Mouse (Mus musculus) MEL (cell line): ENCODE data around the gene Lrrfip1. TPM values are rescaled to one million over a fixed set of nuclear protein-coding genes. Genes with fewer than 3 reads are reported as not detected.

ENCODE experiments used
- DNase-seq: peaks from one replicate; pipeline ENCODE4 v3.0.0; 2011; ENCODE audit warnings: low read depth, low spot score
- H3K27ac ChIP-seq: 2 replicates; pipeline ENCODE4 v1.5.1; 2012; ENCODE audit warnings: low read depth, mild to moderate bottlenecking, control low read depth, low read length, moderate library complexity; ENCODE audit not compliant: control insufficient read depth
- H3K27me3 ChIP-seq, 2 experiments: fragments of 150-350 bp in 1 of 2; sonication (generic) in 1 of 2; 2 replicates each; pipeline ENCODE4 v1.6.1; 2012; ENCODE audit warnings: low read length in 2 of 2, mild to moderate bottlenecking in 2 of 2, improper control_type of control experiment in 1 of 2, moderate library complexity in 1 of 2; ENCODE audit not compliant: insufficient read depth in 2 of 2, control insufficient read depth in 1 of 2
- H3K36me3 ChIP-seq, 2 experiments: 2 replicates each; pipeline ENCODE4 v1.6.1; 2012 to 2014; ENCODE audit warnings: low read length in 2 of 2, improper control_type of control experiment in 1 of 2, inconsistent platforms in 1 of 2, mild to moderate bottlenecking in 1 of 2; ENCODE audit not compliant: insufficient read depth in 2 of 2, control insufficient read depth in 1 of 2
- H3K4me1 ChIP-seq, 2 experiments: fragments of 150-350 bp in 1 of 2; sonication (generic) in 1 of 2; 2 replicates each; pipeline ENCODE4 v1.6.1; 2012; ENCODE audit warnings: low read length in 2 of 2, improper control_type of control experiment in 1 of 2, mild to moderate bottlenecking in 1 of 2; ENCODE audit not compliant: insufficient read depth in 2 of 2, control insufficient read depth in 1 of 2
- H3K4me3 ChIP-seq, 2 experiments: fragments of 150-350 bp in 1 of 2; sonication (generic) in 1 of 2; 2 replicates each; pipeline ENCODE4 v1.5.1; 2012; ENCODE audit warnings: low read depth in 2 of 2, low read length in 2 of 2, mild to moderate bottlenecking in 2 of 2, moderate library complexity in 2 of 2, control low read depth in 1 of 2, improper control_type of control experiment in 1 of 2; ENCODE audit not compliant: control insufficient read depth in 1 of 2, insufficient read depth in 1 of 2
- H3K79me2 ChIP-seq: 2 replicates; pipeline ENCODE4 v1.6.1; 2012; ENCODE audit warnings: mild to moderate bottlenecking, low read length, moderate library complexity; ENCODE audit not compliant: control insufficient read depth, poor library complexity, insufficient read depth
- H3K9ac ChIP-seq: 2 replicates; pipeline ENCODE4 v1.6.1; 2012; ENCODE audit warnings: low read depth, mild to moderate bottlenecking, control low read depth, low read length, moderate library complexity; ENCODE audit not compliant: control insufficient read depth, poor library complexity, severe bottlenecking
- H3K9me3 ChIP-seq: fragments of 150-350 bp; sonication (generic); replicated peaks from 2 replicates; pipeline ENCODE4 v1.6.1; 2012; ENCODE audit warnings: mild to moderate bottlenecking, low read length, improper control_type of control experiment, moderate library complexity; ENCODE audit not compliant: insufficient read depth
- BHLHE40 ChIP-seq: IDR thresholded peaks from 2 replicates; pipeline ENCODE4 v1.6.1; 2012; ENCODE audit warnings: low read depth, mild to moderate bottlenecking, inconsistent platforms, low read length, improper control_type of control experiment, borderline replicate concordance
- CHD1 ChIP-seq: IDR thresholded peaks from 2 replicates; pipeline ENCODE4 v1.6.1; 2012; ENCODE audit warnings: low read depth, mild to moderate bottlenecking, inconsistent platforms, low read length, improper control_type of control experiment
- CTCF ChIP-seq, 3 experiments: IDR thresholded peaks in 2 of 3; conservative IDR thresholded peaks in 1 of 3; 2 replicates each; pipeline ENCODE4 v1.5.1; 2011 to 2012; ENCODE audit warnings: low read length in 3 of 3, low read depth in 2 of 3, mild to moderate bottlenecking in 2 of 3, improper control_type of control experiment in 1 of 3, inconsistent platforms in 1 of 3, mixed read lengths in 1 of 3, moderate library complexity in 1 of 3; ENCODE audit not compliant: control insufficient read depth in 1 of 3, insufficient read depth in 1 of 3, poor library complexity in 1 of 3, severe bottlenecking in 1 of 3
- EP300 ChIP-seq, 2 experiments: IDR thresholded peaks; 2 replicates each; pipeline ENCODE4 v1.6.1; 2011; ENCODE audit warnings: improper control_type of control experiment in 2 of 2, low read length in 2 of 2, low read depth in 1 of 2, mild to moderate bottlenecking in 1 of 2
- ETS1 ChIP-seq: IDR thresholded peaks from 2 replicates; pipeline ENCODE4 v1.6.1; 2012; ENCODE audit warnings: low read depth, mild to moderate bottlenecking, inconsistent platforms, low read length, improper control_type of control experiment, moderate library complexity
- GATA1 ChIP-seq: IDR thresholded peaks from 2 replicates; pipeline ENCODE4 v1.6.1; 2011; ENCODE audit warnings: low read depth, low read length, improper control_type of control experiment
- HCFC1 ChIP-seq: IDR thresholded peaks from 2 replicates; pipeline ENCODE4 v1.6.1; 2012; ENCODE audit warnings: low read depth, mild to moderate bottlenecking, inconsistent platforms, low read length, improper control_type of control experiment, moderate library complexity
- JUND ChIP-seq: IDR thresholded peaks from 2 replicates; pipeline ENCODE4 v1.6.1; 2011; ENCODE audit warnings: low read depth, mild to moderate bottlenecking, improper control_type of control experiment, low read length
- KAT2A ChIP-seq: conservative IDR thresholded peaks from 2 replicates; pipeline ENCODE4 v1.6.1; 2012; ENCODE audit warnings: low read depth, low read length, improper control_type of control experiment, inconsistent platforms
- MAFK ChIP-seq: IDR thresholded peaks from 2 replicates; pipeline ENCODE4 v1.6.1; 2011; ENCODE audit warnings: low read depth, mild to moderate bottlenecking, low read length, improper control_type of control experiment, borderline replicate concordance
- MAX ChIP-seq: IDR thresholded peaks from 2 replicates; pipeline ENCODE4 v1.6.1; 2011; ENCODE audit warnings: low read length, improper control_type of control experiment
- MAZ ChIP-seq: IDR thresholded peaks from 2 replicates; pipeline ENCODE4 v1.6.1; 2012; ENCODE audit warnings: low read depth, mild to moderate bottlenecking, inconsistent platforms, low read length, improper control_type of control experiment
- MEF2A ChIP-seq: IDR thresholded peaks from 2 replicates; pipeline ENCODE4 v1.6.1; 2014; ENCODE audit warnings: low read depth, mild to moderate bottlenecking, inconsistent platforms, low read length, improper control_type of control experiment; ENCODE audit not compliant: poor library complexity, insufficient replicate concordance, severe bottlenecking; ENCODE audit errors: extremely low read depth
- MXI1 ChIP-seq: IDR thresholded peaks from 2 replicates; pipeline ENCODE4 v1.6.1; 2011; ENCODE audit warnings: mild to moderate bottlenecking, low read depth, low read length, improper control_type of control experiment
- MYB ChIP-seq: IDR thresholded peaks from 2 replicates; pipeline ENCODE4 v1.6.1; 2011; ENCODE audit warnings: mild to moderate bottlenecking, low read depth, low read length, improper control_type of control experiment
- POLR2AphosphoS2 ChIP-seq: IDR thresholded peaks from 2 replicates; pipeline ENCODE4 v1.6.1; 2011; ENCODE audit warnings: low read length, improper control_type of control experiment
- POLR2AphosphoS5 ChIP-seq: IDR thresholded peaks from 2 replicates; pipeline ENCODE4 v1.6.1; 2012; ENCODE audit warnings: low read depth, borderline replicate concordance, mild to moderate bottlenecking, inconsistent platforms, low read length, moderate library complexity, mixed read lengths
- RCOR1 ChIP-seq: IDR thresholded peaks from 2 replicates; pipeline ENCODE4 v1.6.1; 2012; ENCODE audit warnings: low read depth, mild to moderate bottlenecking, inconsistent platforms, low read length, improper control_type of control experiment
- TBP ChIP-seq: IDR thresholded peaks from 2 replicates; pipeline ENCODE4 v1.8.0; 2011; ENCODE audit warnings: low read depth, low read length, improper control_type of control experiment
- TCF12 ChIP-seq: IDR thresholded peaks from 2 replicates; pipeline ENCODE4 v1.6.1; 2014; ENCODE audit warnings: low read depth, mild to moderate bottlenecking, inconsistent platforms, low read length, improper control_type of control experiment, moderate library complexity
- UBTF ChIP-seq: IDR thresholded peaks from 2 replicates; pipeline ENCODE4 v1.6.1; 2012; ENCODE audit warnings: low read depth, mild to moderate bottlenecking, inconsistent platforms, low read length, improper control_type of control experiment, moderate library complexity, borderline replicate concordance; ENCODE audit not compliant: insufficient read depth
- USF1 ChIP-seq: IDR thresholded peaks from 2 replicates; pipeline ENCODE4 v1.6.1; 2014; ENCODE audit warnings: low read depth, mild to moderate bottlenecking, inconsistent platforms, low read length, improper control_type of control experiment, moderate library complexity
- ZC3H11A ChIP-seq: IDR thresholded peaks from 2 replicates; pipeline ENCODE4 v1.6.1; 2012; ENCODE audit warnings: low read depth, mild to moderate bottlenecking, inconsistent platforms, low read length, improper control_type of control experiment
- ZMIZ1 ChIP-seq: IDR thresholded peaks from 2 replicates; pipeline ENCODE4 v1.6.1; 2012; ENCODE audit warnings: low read depth, mild to moderate bottlenecking, inconsistent platforms, low read length, improper control_type of control experiment, moderate library complexity
- polyA plus RNA-seq, 2 experiments: library from polyadenylated mRNA; stranded (reverse) in 1 of 2; unstranded in 1 of 2; fragments of >175 nt in 1 of 2; fragments of >200 nt in 1 of 2; gene quantifications; 2 replicates each; pipeline versions ENCODE4 v1.2.1 to v1.2.4; 2012; ENCODE audit warnings: low replicate concordance in 2 of 2, low read depth in 1 of 2; ENCODE audit not compliant: insufficient read length in 2 of 2, insufficient read depth in 1 of 2, missing spikeins in 1 of 2
- total RNA-seq: library from RNA; depleted of rRNA; stranded (reverse); fragments of 300-350 nt; gene quantifications from 2 replicates; pipeline ENCODE4 v1.2.3, GENCODE M21; 2012

The Lrrfip1 gene
- total and polyA plus RNA-seq, 3 experiments = 12.9 to 15.4 TPM; not detected in 1

GRCm38 (mm10) chr1:90962526-90962925, 36.0 kb upstream of the Lrrfip1 start:
- TF ChIP-seq CTCF (IDR thresholded peaks at IDR 0.05 in 2 of 3, conservative IDR thresholded peaks at IDR 0.05 in 1 of 3; ENCODE audit: control insufficient read depth in 1 of 3, insufficient read depth in 1 of 3, low read depth in 2 of 3, low read length in 3 of 3, poor library complexity in 1 of 3, severe bottlenecking in 1 of 3) = no peak
- Histone ChIP-seq H3K79me2 (no peaks in the 10 kb centered on the region), H3K27ac (no peak overlapping the region), H3K9ac (no peak overlapping the region), H3K27me3 (no peaks in the 10 kb centered on the region; a peak in 1 of 4 replicates), H3K36me3 (no peaks in the 10 kb centered on the region), H3K4me1 (no peaks in the 10 kb centered on the region), H3K9me3 (no peaks in the 10 kb centered on the region), H3K4me3 (no peak overlapping the region)
- DNase-seq = no peak

- TF ChIP-seq MXI1 (no peak), POLR2AphosphoS2 (no peak), MYB (no peak), KAT2A (no peak), EP300 (IDR thresholded peaks at IDR 0.05; ENCODE audit: low read depth in 1 of 2, low read length in 2 of 2) (no peak), RCOR1 (no peak), TBP (no peak)
- TF ChIP-seq, all 39 proteins: peak for 0
- H3K9me3 ChIP-seq = no peaks in the 10 kb centered on the region
- no peaks in the 10 kb centered on the region for H3K36me3 ChIP-seq
- no peak overlapping the region for H3K27ac ChIP-seq
- no peak overlapping the region for H3K9ac ChIP-seq
- no peaks in the 10 kb centered on the region for H3K4me1 ChIP-seq
- no peak overlapping the region for H3K4me3 ChIP-seq
- DNase-seq = no peak
- no peaks in the 10 kb centered on the region; a peak in 1 of 4 replicates for H3K27me3 ChIP-seq
- no peaks in the 10 kb centered on the region for H3K79me2 ChIP-seq
Measured at GRCm38 (mm10) chr1:90962994-90963393, 35.5 kb upstream of the Lrrfip1 start.

- H3K4me3 ChIP-seq = no peak overlapping the region
- TF ChIP-seq MAZ (no peak), MAX (no peak), ZC3H11A (no peak), POLR2AphosphoS2 (no peak), TCF12 (no peak), BHLHE40 (no peak), HCFC1 (no peak), CHD1 (no peak), GATA1 (no peak), USF1 (no peak), TBP (no peak), ETS1 (no peak), JUND (no peak), POLR2AphosphoS5 (no peak), ZMIZ1 (no peak), KAT2A (no peak), MEF2A (no peak), MAFK (no peak), MXI1 (no peak), UBTF (no peak)
- TF ChIP-seq, all 39 proteins: peak for 0
- H3K9ac ChIP-seq = no peak overlapping the region
- no peaks in the 10 kb centered on the region for H3K79me2 ChIP-seq
- no peak for DNase-seq
- H3K9me3 ChIP-seq = no peaks in the 10 kb centered on the region
- no peaks in the 10 kb centered on the region for H3K36me3 ChIP-seq
- H3K27me3 ChIP-seq = no peaks in the 10 kb centered on the region; a peak in 1 of 4 replicates
- no peaks in the 10 kb centered on the region for H3K4me1 ChIP-seq
- H3K27ac ChIP-seq = no peak overlapping the region
Measured at GRCm38 (mm10) chr1:90967583-90967982, 31.0 kb upstream of the Lrrfip1 start.
